Mouse (Mus musculus) embryonic facial prominence, embryonic 13.5 days (tissue): ENCODE data around the gene Pnp2. TPM values are rescaled to one million over a fixed set of nuclear protein-coding genes. Genes with fewer than 3 reads are reported as not detected.
A peak's percentile ranks its signal among the peaks of the same experiment; 100 is the strongest.

Experiments
- ATAC-seq: fragments of 200-750 bp; cut with Nextera tagmentation; 2 replicates; pipeline ENCODE4 v1.8.0; 2017; ENCODE audit warnings: low read depth; ENCODE audit not compliant: insufficient number of reproducible peaks, insufficient read depth, low FRiP score, low TSS enrichment
- H3K27ac ChIP-seq: fragments of 300-500 bp; sonication (generic); 2 replicates; pipeline ENCODE4 v1.5.1; 2015; ENCODE audit warnings: moderate library complexity, mild to moderate bottlenecking, inconsistent platforms
- H3K27me3 ChIP-seq: fragments of 300-500 bp; sonication (generic); 2 replicates; pipeline ENCODE4 v1.6.1; 2015; ENCODE audit warnings: mild to moderate bottlenecking, inconsistent platforms
- H3K36me3 ChIP-seq: fragments of 300-500 bp; sonication (generic); 2 replicates; pipeline ENCODE4 v1.6.1; 2015; ENCODE audit warnings: mild to moderate bottlenecking, inconsistent platforms
- H3K4me1 ChIP-seq: fragments of 300-500 bp; sonication (generic); 2 replicates; pipeline ENCODE4 v1.6.1; 2015; ENCODE audit warnings: inconsistent platforms
- H3K4me2 ChIP-seq: fragments of 300-500 bp; sonication (generic); 2 replicates; pipeline ENCODE4 v1.6.1; 2015; ENCODE audit warnings: moderate library complexity, mild to moderate bottlenecking, inconsistent platforms
- H3K4me3 ChIP-seq: fragments of 300-500 bp; sonication (generic); 2 replicates; pipeline ENCODE4 v1.5.1; 2015; ENCODE audit warnings: mild to moderate bottlenecking, inconsistent platforms
- H3K9ac ChIP-seq: fragments of 300-500 bp; sonication (generic); 2 replicates; pipeline ENCODE4 v1.6.1; 2015; ENCODE audit warnings: mild to moderate bottlenecking, inconsistent platforms
- H3K9me3 ChIP-seq: fragments of 300-500 bp; sonication (generic); 2 replicates; pipeline ENCODE4 v1.6.1; 2016; ENCODE audit warnings: inconsistent platforms
- WGBS: fragments of 180-500 bp; shearing (Covaris S2); methylation state at CpG from one replicate; pipeline ENCODE4 v1.1.7; 2015; ENCODE audit warnings: mixed read lengths; 5-methylcytosine and 5-hydroxymethylcytosine counted together
- polyA plus RNA-seq: library from polyadenylated mRNA; unstranded; fragments of >200 nt; fragmentation: Nextera tagmentation; extraction: Ambion mirVana; gene quantifications from 2 replicates; pipeline ENCODE4 v1.2.1, GENCODE M21; 2015

Gene Pnp2
- polyA plus RNA-seq, 1 experiment from 2014 or later, result 0.39 TPM

DNA sequence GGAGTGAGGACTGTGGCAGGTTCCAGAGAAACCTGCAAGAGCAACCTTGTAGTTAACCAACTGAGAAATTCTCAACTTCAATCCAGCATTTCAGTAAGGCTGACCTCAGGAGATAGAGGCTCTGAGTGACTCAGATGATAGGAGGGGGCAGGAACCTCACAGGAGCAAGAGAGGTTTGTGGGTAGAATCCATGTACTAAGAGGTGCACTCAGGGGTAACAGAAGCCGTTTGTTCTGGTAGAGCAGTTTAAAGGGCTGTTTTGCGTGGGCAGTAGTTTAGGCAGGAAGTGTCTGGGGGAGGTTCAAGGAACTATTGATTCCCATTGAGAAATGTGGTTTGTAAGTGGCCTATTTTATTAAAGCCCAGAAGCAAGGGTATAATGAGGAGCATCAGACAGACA is 25.4 kb downstream of the Pnp2 start:
- Histone ChIP-seq H3K4me2 (no peak overlapping the region), H3K36me3 (no peaks in the 10 kb centered on the region), H3K27me3 (no peaks in the 10 kb centered on the region), H3K9me3 (no peaks in the 10 kb centered on the region), H3K27ac (no peak overlapping the region), H3K4me3 (no peak overlapping the region), H3K4me1 (no peaks in the 10 kb centered on the region; the same call in 1 of the 2 replicates), H3K9ac (no peak overlapping the region)
- 22% methylated on average over 2 of the region's 2 CpGs for WGBS
- ATAC-seq, result no peak

DNA sequence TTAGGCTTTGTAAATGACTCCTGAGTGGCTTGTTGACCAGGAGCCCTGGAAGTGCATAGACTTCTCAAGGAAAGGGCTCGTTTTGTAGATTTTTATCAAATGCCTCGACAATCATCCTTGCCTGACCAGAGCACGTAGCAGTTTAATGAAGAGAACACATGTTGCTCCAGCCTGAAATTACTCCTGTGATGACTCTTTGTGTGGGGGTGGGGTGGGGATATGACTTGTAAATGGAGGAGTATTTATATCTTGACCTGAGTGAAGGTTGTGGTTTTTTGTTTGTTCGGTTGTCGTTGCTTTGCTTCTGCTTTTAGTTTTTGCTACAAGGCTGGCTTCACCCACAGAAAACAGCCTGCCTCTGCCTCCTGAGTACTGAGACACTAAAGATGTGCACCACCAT is 26.0 kb downstream of the Pnp2 start:
- H3K4me3 ChIP-seq, result no peak overlapping the region
- H3K9ac ChIP-seq, result no peak overlapping the region
- H3K27me3 ChIP-seq, result no peaks in the 10 kb centered on the region
- no peak for ATAC-seq
- H3K4me1 ChIP-seq, result no peaks in the 10 kb centered on the region
- H3K4me2 ChIP-seq, result no peak overlapping the region
- H3K36me3 ChIP-seq, result no peaks in the 10 kb centered on the region
- 75% methylated on average over 5 of the region's 5 CpGs for WGBS
- H3K9me3 ChIP-seq, result no peaks in the 10 kb centered on the region
- H3K27ac ChIP-seq, result no peak overlapping the region

DNA sequence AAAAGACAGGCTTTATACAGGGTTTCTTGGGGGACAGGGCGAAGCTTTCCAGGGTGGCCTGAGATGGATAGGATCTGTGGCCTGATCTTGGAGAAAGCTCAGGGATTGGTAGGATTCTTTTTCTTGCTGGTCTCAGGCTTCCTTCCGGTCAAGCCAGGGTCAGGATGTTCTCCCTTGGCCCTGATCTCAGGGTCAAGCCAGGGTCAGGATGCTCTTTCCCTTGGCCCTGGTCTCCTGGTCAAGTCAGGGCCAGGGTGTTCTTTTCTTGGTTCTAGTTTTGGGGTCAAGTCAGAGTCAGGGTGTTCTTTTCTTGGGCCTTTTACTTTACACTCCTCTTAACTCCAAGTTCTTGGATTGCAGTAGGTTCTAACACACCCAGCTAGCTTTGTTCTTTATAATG is 31.9 kb downstream of the Pnp2 start:
- H3K4me2 ChIP-seq, result no peak overlapping the region
- H3K9me3 ChIP-seq, result no peaks in the 10 kb centered on the region
- no peaks in the 10 kb centered on the region for H3K27me3 ChIP-seq
- no peaks in the 10 kb centered on the region for H3K36me3 ChIP-seq
- no peak for ATAC-seq
- H3K27ac ChIP-seq, result no peak overlapping the region
- no peaks in the 10 kb centered on the region for H3K4me1 ChIP-seq
- no peak overlapping the region for H3K4me3 ChIP-seq
- no peak overlapping the region for H3K9ac ChIP-seq
- WGBS, result 91% methylated on average over 2 of the region's 2 CpGs

- Histone ChIP-seq H3K9ac (no peak overlapping the region), H3K36me3 (no peaks in the 10 kb centered on the region), H3K27me3 (no peaks in the 10 kb centered on the region), H3K4me2 (no peak overlapping the region), H3K4me1 (no peaks in the 10 kb centered on the region), H3K4me3 (no peak overlapping the region), H3K9me3 (no peaks in the 10 kb centered on the region), H3K27ac (no peak overlapping the region)
- WGBS, result 87% methylated on average over 3 of the region's 3 CpGs
- ATAC-seq, result no peak
Observed at GRCm38 (mm10) chr14:50991037-50991436, 35.2 kb downstream of the Pnp2 start.

GRCm38 (mm10) chr14:50997088-50997487 is 41.3 kb downstream of the Pnp2 start:
- Histone ChIP-seq H3K36me3 (no peaks in the 10 kb centered on the region), H3K4me2 (no peak overlapping the region), H3K9me3 (no peaks in the 10 kb centered on the region), H3K27me3 (no peaks in the 10 kb centered on the region), H3K4me1 (no peaks in the 10 kb centered on the region), H3K9ac (no peak overlapping the region), H3K4me3 (no peak overlapping the region), H3K27ac (no peak overlapping the region)
- WGBS, result 68% methylated on average over 3 of the region's 3 CpGs
- no peak for ATAC-seq

DNA sequence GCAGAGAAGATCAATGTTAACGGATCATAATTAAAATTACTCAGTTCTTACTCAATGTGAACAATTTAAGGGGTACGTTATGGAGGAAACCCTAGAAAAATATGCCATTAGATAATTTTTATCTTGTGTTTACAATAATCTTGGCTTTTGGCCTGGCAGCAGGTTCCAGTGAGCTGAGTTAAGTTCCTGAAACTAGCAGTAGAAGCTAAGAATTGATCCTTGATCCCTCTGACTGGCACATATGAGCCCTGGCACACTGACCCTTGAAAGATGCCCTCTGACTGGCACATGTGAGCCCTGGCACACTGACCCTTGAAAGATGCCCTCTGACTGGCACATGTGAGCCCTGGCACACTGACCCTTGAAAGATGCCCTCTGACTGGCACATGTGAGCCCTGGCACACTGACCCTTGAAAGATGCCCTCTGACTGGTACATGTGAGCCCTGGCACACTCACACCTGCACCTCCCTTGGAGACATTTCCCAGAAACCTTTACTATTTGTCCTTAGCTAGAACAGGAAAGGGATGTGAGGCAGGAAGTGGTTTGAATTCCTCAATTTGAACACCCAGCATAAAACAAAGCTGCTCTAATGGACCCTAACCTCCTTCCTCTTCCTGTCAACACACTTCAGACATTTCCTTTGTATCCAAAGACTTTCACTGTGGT is 42.3 kb downstream of the Pnp2 start:
- Histone ChIP-seq H3K9me3 (no peaks in the 10 kb centered on the region), H3K9ac (no peak overlapping the region), H3K4me1 (no peaks in the 10 kb centered on the region), H3K36me3 (no peaks in the 10 kb centered on the region), H3K4me3 (no peak overlapping the region), H3K27ac (no peak overlapping the region), H3K27me3 (no peaks in the 10 kb centered on the region), H3K4me2 (no peak overlapping the region)
- 79% methylated on average over 2 of the region's 2 CpGs for WGBS
- no peak for ATAC-seq

DNA sequence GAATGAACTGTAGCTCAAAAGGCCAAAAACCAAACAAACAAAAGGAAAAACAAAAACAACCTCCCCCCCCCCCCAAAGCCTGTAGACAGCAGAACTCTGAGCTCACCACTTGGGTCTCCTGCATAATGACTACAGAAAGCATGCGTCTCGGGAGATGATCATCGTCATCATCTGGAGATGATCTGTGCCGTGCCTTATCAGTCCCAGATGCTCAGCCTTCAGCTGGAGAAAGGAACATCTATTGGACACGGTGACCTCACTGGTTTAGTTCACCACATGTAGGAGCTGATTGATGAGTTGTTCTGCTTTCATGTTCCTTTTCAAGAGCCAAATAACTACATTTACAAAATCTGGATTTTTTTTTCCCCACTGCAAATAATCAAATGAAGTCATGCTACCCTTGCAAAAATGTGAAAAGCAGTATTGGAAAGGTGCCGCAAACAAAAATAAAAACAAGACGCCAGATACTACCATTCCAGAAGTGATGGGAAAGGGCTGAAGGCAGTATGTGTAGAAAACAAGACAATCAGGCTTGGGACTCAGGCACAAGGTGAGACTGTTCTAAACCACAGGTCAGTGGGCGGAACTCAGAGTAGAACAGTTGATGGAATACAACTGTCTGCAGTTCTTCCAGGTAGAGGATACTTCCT is 51.5 kb downstream of the Pnp2 start, which contains the start of gene Rnase10:
TSS of gene Rnase10 (plus strand) at position 600 of the 650 bp plus-strand sequence.
- Histone ChIP-seq H3K27ac (peak within 1 kb of the TSS; percentile 84), H3K4me3 (no peak within 1 kb of the TSS), H3K9ac (no peak within 1 kb of the TSS), H3K4me2 (no peak within 1 kb of the TSS), H3K9me3 (no peaks in the 10 kb centered on the region), H3K4me1 (peaks cover 17% of the 10 kb centered on the region; the same call in 1 of the 2 replicates), H3K27me3 (no peaks in the 10 kb centered on the region), H3K36me3 (no peaks in the 10 kb centered on the region)
- 45% methylated on average over 8 of the region's 8 CpGs for WGBS
- no peak for ATAC-seq

- H3K4me1 ChIP-seq, result peaks cover 17% of the 10 kb centered on the region; the same call in 1 of the 2 replicates
- H3K27me3 ChIP-seq, result no peaks in the 10 kb centered on the region
- H3K9me3 ChIP-seq, result no peaks in the 10 kb centered on the region
- H3K9ac ChIP-seq, result no peak overlapping the region
- H3K27ac ChIP-seq, result peak overlapping the region; percentile 84
- H3K36me3 ChIP-seq, result no peaks in the 10 kb centered on the region
- H3K4me2 ChIP-seq, result no peak overlapping the region
- ATAC-seq, result no peak
- no peak overlapping the region for H3K4me3 ChIP-seq
- 63% methylated on average over 13 of the region's 13 CpGs for WGBS
Observed at GRCm38 (mm10) chr14:51007914-51008713, 52.3 kb downstream of the Pnp2 start.

DNA sequence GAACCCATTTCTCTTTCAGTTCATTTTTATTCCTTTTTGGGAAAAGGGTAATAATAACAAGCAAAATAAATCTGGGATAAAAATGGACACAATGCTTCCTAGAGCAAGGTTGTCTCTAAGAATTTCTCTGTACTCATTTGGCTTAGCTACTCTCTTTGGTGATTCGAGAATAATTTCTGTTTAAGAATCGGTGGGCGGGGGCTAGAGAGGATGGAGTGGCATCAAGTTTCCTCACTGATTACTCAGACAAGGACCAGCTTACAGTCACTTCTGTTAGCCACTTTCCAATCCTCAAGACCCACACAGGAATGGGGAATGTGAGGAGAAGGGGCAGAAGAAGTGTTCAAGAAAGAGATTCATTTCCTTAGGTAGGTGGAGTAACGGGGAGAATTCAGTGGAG is 53.0 kb downstream of the Pnp2 start:
- Histone ChIP-seq H3K9me3 (no peaks in the 10 kb centered on the region), H3K27ac (peak overlapping the region; percentile 84), H3K4me3 (no peak overlapping the region), H3K27me3 (no peaks in the 10 kb centered on the region), H3K36me3 (no peaks in the 10 kb centered on the region), H3K4me2 (no peak overlapping the region), H3K9ac (no peak overlapping the region), H3K4me1 (peaks cover 17% of the 10 kb centered on the region; the same call in 1 of the 2 replicates)
- 63% methylated on average over 4 of the region's 4 CpGs for WGBS
- ATAC-seq, result no peak

- peaks cover 17% of the 10 kb centered on the region; the same call in 1 of the 2 replicates for H3K4me1 ChIP-seq
- no peak overlapping the region for H3K9ac ChIP-seq
- H3K4me2 ChIP-seq, result no peak overlapping the region
- no peak overlapping the region for H3K4me3 ChIP-seq
- H3K27me3 ChIP-seq, result no peaks in the 10 kb centered on the region
- no peak for ATAC-seq
- no peaks in the 10 kb centered on the region for H3K9me3 ChIP-seq
- peak overlapping the region; percentile 84; the same call in 1 of the 2 replicates for H3K27ac ChIP-seq
- no peaks in the 10 kb centered on the region for H3K36me3 ChIP-seq
- WGBS, result 87% methylated on average over 6 of the region's 6 CpGs
Observed at GRCm38 (mm10) chr14:51009572-51009971, 53.8 kb downstream of the Pnp2 start.
